Mouse (Mus musculus): ENCODE results near the gene Tab3.

DNA sequence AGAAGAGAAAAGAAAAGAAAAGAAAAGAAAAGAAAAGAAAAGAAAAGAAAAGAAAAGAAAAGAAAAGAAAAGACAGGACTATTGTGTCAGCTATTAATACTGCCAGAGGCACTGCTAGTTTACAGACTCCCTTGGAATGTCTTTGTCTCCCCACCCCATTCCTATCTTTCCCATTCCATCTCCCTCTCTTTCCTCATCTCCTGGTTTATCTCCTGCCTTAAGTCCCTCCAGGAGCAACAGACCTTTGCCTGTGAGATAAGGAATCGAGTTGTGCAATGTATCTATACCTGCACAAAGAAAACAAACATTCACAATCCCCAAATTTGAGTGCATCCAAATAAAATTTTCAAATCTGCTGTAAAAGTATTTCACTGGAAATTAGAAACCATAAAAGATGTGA is 48.3 kb upstream of the Tab3 start:
- TF ChIP-seq GATA1 (IDR thresholded peaks at IDR 0.05; ENCODE audit: borderline replicate concordance, low read length) (no peak), FLI1 (IDR thresholded peaks at IDR 0.05; ENCODE audit: low read length) (no peak)

Data from megakaryocyte, embryonic 14.5 days (primary cell).